Mouse (Mus musculus): ENCODE results near the gene B3gnt3. TPM values are rescaled to one million over a fixed set of nuclear protein-coding genes. Genes with fewer than 3 reads are reported as not detected.

The B3gnt3 gene
- polyA plus RNA-seq, 1 experiment from 2014 or later, result 0.38 TPM

DNA sequence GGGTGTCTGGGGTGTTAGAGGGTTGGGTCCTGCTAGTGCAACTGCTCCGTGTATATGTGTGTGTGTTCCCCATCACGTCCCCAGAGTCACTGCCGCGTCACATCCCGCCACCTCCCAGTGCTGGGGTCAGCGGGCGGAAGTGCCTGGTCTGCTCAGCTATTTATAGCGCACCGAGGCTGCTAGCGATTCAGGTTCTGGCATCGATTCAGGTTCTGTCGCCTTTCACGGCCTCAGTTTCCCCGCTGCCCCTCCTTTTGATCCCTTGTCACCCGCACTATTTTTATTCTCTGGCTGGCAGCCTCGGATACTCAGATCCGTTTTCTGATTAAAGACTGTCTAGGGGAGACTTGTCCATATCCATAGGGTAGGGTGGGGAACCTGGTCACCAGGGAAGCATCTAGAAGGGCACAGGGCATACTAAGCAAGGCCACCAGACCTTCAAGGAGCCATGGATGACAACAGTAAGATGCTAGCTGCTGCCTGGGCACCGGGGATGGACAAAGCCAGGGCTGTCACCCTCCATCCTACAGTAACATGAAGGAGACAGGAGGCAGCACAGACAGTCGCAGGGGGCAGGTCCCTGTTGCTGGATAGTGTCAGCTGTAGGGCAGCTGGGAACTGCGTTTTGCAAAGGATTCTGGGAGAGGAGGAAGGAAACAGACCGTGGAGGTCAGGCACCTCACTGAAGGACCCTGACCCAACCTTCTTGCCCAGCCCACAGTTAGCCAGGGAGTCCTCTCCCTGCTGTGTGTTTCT, 33.2 kb downstream of the B3gnt3 start:
- H3K27ac ChIP-seq (ENCODE audit: low read depth, low read length), result no peak overlapping the region
- no peak overlapping the region for H3K9ac ChIP-seq (ENCODE audit: low read length)

DNA sequence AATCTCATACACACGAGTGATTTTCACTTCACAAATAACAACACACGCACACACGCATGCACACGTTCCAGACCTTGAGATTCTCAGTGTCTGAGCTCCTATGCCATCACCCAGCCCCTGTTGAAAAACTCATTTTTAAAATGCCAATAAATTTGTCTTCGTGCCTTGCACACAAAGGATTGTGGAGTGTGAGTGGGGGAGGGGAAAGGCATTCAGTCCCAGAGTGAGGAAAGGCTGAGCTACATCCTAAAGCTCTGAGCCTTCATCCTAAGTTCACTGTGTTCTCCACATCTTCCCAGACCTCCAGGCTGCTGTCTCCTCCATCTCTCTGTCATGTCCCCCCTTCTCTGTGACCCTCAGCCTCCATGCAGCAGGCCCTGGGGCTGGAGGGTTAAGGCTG, 34.3 kb downstream of the B3gnt3 start:
- Histone ChIP-seq H3K4me2 (no peak overlapping the region), H3K9me3 (ENCODE audit: control insufficient read depth, low read length) (no peaks in the 10 kb centered on the region), H3K27me3 (ENCODE audit: control insufficient read depth, insufficient read depth, low read length) (peaks cover 6% of the 10 kb centered on the region; the same call in 1 of the 2 replicates), H3K4me1 (ENCODE audit: control insufficient read depth, insufficient read depth, low read length) (peaks cover 29% of the 10 kb centered on the region), H3K36me3 (ENCODE audit: control insufficient read depth, insufficient read depth, low read length) (no peaks in the 10 kb centered on the region), H3K9ac (ENCODE audit: low read length) (0 out of 2 replicates have a peak overlapping the region, but pooled peaks have one; percentile 24), H3K4me3 (ENCODE audit: low read depth, low read length) (no peak overlapping the region), H3K27ac (ENCODE audit: low read depth, low read length) (no peak overlapping the region)
- 51% methylated on average over 5 of the region's 5 CpGs for whole genome bisulfite sequencing
- no peak for ATAC-seq (ENCODE audit: low FRiP score)
- peak; percentile 88 for DNase-seq (ENCODE audit: low spot score, missing footprints)

More for the DNA sequence above, 33.2 kb downstream of the B3gnt3 start:
- WGBS, result 4% methylated on average over 21 of the region's 21 CpGs
- no peak for ATAC-seq (ENCODE audit: low FRiP score)
- peaks cover 29% of the 10 kb centered on the region for H3K4me1 ChIP-seq (ENCODE audit: control insufficient read depth, insufficient read depth, low read length)
- H3K4me3 ChIP-seq (ENCODE audit: low read depth, low read length), result no peak overlapping the region
- peaks cover 6% of the 10 kb centered on the region; the same call in 1 of the 2 replicates for H3K27me3 ChIP-seq (ENCODE audit: control insufficient read depth, insufficient read depth, low read length)
- no peak overlapping the region; the same call in 1 of the 2 replicates for H3K4me2 ChIP-seq
- H3K9me3 ChIP-seq (ENCODE audit: control insufficient read depth, low read length), result no peaks in the 10 kb centered on the region
- H3K36me3 ChIP-seq (ENCODE audit: control insufficient read depth, insufficient read depth, low read length), result no peaks in the 10 kb centered on the region
- peak; percentile 88 for DNase-seq (ENCODE audit: low spot score, missing footprints)

- no peak overlapping the region for H3K4me2 ChIP-seq
- H3K27me3 ChIP-seq (ENCODE audit: control insufficient read depth, insufficient read depth, low read length), result peaks cover 6% of the 10 kb centered on the region; the same call in 1 of the 2 replicates
- H3K27ac ChIP-seq (ENCODE audit: low read depth, low read length), result no peak overlapping the region
- H3K4me1 ChIP-seq (ENCODE audit: control insufficient read depth, insufficient read depth, low read length), result peaks cover 27% of the 10 kb centered on the region
- ATAC-seq (ENCODE audit: low FRiP score) (no peak), DNase-seq (ENCODE audit: low spot score, missing footprints) (peak; percentile 49)
- H3K9me3 ChIP-seq (ENCODE audit: control insufficient read depth, low read length), result no peaks in the 10 kb centered on the region
- H3K36me3 ChIP-seq (ENCODE audit: control insufficient read depth, insufficient read depth, low read length), result no peaks in the 10 kb centered on the region
- H3K4me3 ChIP-seq (ENCODE audit: low read depth, low read length), result no peak overlapping the region
- WGBS, result 30% methylated on average over 1 of the region's 1 CpGs
- no peak overlapping the region for H3K9ac ChIP-seq (ENCODE audit: low read length)
These were observed 34.7 kb downstream of the B3gnt3 start for GRCm38 (mm10) chr8:71666855-71667254.

- Histone ChIP-seq H3K36me3 (ENCODE audit: control insufficient read depth, insufficient read depth, low read length) (no peaks in the 10 kb centered on the region), H3K9ac (ENCODE audit: low read length) (peak overlapping the region; percentile 2; the same call in 1 of the 2 replicates), H3K4me1 (ENCODE audit: control insufficient read depth, insufficient read depth, low read length) (peaks cover 20% of the 10 kb centered on the region), H3K9me3 (ENCODE audit: control insufficient read depth, low read length) (no peaks in the 10 kb centered on the region), H3K4me2 (peak overlapping the region; percentile 37), H3K4me3 (ENCODE audit: low read depth, low read length) (peak overlapping the region; percentile 13), H3K27ac (ENCODE audit: low read depth, low read length) (no peak overlapping the region), H3K27me3 (ENCODE audit: control insufficient read depth, insufficient read depth, low read length) (peaks cover 10% of the 10 kb centered on the region; the same call in 1 of the 2 replicates)
- WGBS, result 4% methylated on average over 22 of the region's 22 CpGs
- DNase-seq (ENCODE audit: low spot score, missing footprints) (peak; percentile 98), ATAC-seq (ENCODE audit: low FRiP score) (peak; percentile 77)
These were observed 36.1 kb downstream of the B3gnt3 start for GRCm38 (mm10) chr8:71665331-71666130.

DNA sequence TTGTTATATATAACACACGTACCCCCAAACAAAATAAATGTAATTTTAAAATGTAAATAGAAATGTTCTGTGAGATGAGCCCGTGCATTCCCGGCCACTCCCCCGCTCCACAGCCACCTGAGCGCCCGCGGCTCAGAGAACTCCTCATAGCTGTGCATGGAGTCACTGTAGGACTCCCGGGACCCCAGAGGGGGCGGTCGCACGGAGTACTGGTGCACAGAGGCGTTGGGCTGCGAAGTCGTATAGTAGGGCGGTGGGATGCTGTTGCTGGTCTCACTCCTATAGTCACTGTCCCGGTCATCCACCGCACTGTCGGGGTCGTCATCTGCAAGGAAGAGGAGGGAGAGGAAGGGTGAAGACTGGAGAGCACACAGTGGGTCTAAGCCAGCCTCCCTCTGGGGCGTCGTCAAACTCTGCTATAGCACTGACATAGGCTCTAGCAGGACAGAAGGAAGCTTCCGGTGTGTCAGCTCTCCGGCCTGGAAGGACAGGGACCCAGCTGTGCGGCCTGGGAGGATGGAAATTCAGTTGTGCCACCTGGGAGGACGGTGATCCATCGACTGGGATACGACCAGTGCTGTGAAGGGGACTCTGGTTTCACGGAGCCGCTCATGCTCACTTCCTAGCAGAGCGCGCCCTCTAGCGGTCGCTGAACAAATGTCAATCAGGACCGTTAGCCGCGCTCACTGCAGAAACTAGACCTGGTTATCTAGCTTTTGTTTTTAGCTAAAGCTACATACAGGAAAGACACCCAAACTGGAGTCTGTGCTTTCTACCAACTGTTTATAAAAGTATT, 41.1 kb downstream of the B3gnt3 start:
- Histone ChIP-seq H3K27me3 (ENCODE audit: control insufficient read depth, insufficient read depth, low read length) (peaks cover 38% of the 10 kb centered on the region), H3K36me3 (ENCODE audit: control insufficient read depth, insufficient read depth, low read length) (no peaks in the 10 kb centered on the region), H3K9me3 (ENCODE audit: control insufficient read depth, low read length) (no peaks in the 10 kb centered on the region), H3K27ac (ENCODE audit: low read depth, low read length) (no peak overlapping the region), H3K4me1 (ENCODE audit: control insufficient read depth, insufficient read depth, low read length) (peaks cover 6% of the 10 kb centered on the region), H3K4me2 (no peak overlapping the region), H3K4me3 (ENCODE audit: low read depth, low read length) (no peak overlapping the region), H3K9ac (ENCODE audit: low read length) (no peak overlapping the region)
- DNase-seq (ENCODE audit: low spot score, missing footprints), result peak; percentile 97
- WGBS, result 9% methylated on average over 36 of the region's 36 CpGs
- peak; percentile 47 for ATAC-seq (ENCODE audit: low FRiP score)

- H3K4me2 ChIP-seq, result no peak overlapping the region
- H3K9ac ChIP-seq (ENCODE audit: low read length), result no peak overlapping the region
- ATAC-seq (ENCODE audit: low FRiP score) (no peak), DNase-seq (ENCODE audit: low spot score, missing footprints) (peak; percentile 70)
- peaks cover 46% of the 10 kb centered on the region for H3K27me3 ChIP-seq (ENCODE audit: control insufficient read depth, insufficient read depth, low read length)
- H3K27ac ChIP-seq (ENCODE audit: low read depth, low read length), result no peak overlapping the region
- no peaks in the 10 kb centered on the region for H3K36me3 ChIP-seq (ENCODE audit: control insufficient read depth, insufficient read depth, low read length)
- H3K9me3 ChIP-seq (ENCODE audit: control insufficient read depth, low read length), result no peaks in the 10 kb centered on the region
- H3K4me3 ChIP-seq (ENCODE audit: low read depth, low read length), result no peak overlapping the region
- 64% methylated on average over 1 of the region's 1 CpGs for WGBS
- H3K4me1 ChIP-seq (ENCODE audit: control insufficient read depth, insufficient read depth, low read length), result no peaks in the 10 kb centered on the region
These were observed 41.8 kb downstream of the B3gnt3 start for GRCm38 (mm10) chr8:71659751-71660150.

- H3K27me3 ChIP-seq (ENCODE audit: control insufficient read depth, insufficient read depth, low read length), result peaks cover 53% of the 10 kb centered on the region
- no peak overlapping the region for H3K9ac ChIP-seq (ENCODE audit: low read length)
- H3K36me3 ChIP-seq (ENCODE audit: control insufficient read depth, insufficient read depth, low read length), result no peaks in the 10 kb centered on the region
- H3K27ac ChIP-seq (ENCODE audit: low read depth, low read length), result no peak overlapping the region
- no peaks in the 10 kb centered on the region for H3K9me3 ChIP-seq (ENCODE audit: control insufficient read depth, low read length)
- ATAC-seq (ENCODE audit: low FRiP score) (no peak), DNase-seq (ENCODE audit: low spot score, missing footprints) (peak; percentile 81)
- no peak overlapping the region for H3K4me3 ChIP-seq (ENCODE audit: low read depth, low read length)
- no peaks in the 10 kb centered on the region for H3K4me1 ChIP-seq (ENCODE audit: control insufficient read depth, insufficient read depth, low read length)
- H3K4me2 ChIP-seq, result no peak overlapping the region
- 35% methylated on average over 17 of the region's 17 CpGs for whole genome bisulfite sequencing
These were observed 43.0 kb downstream of the B3gnt3 start for GRCm38 (mm10) chr8:71658515-71659049.

- ATAC-seq (ENCODE audit: low FRiP score) (no peak), DNase-seq (ENCODE audit: low spot score, missing footprints) (peak; percentile 72)
- 19% methylated on average over 8 of the region's 9 CpGs for WGBS
- H3K4me2 ChIP-seq, result no peak overlapping the region
- no peak overlapping the region for H3K4me3 ChIP-seq (ENCODE audit: low read depth, low read length)
- no peak overlapping the region for H3K9ac ChIP-seq (ENCODE audit: low read length)
- H3K27me3 ChIP-seq (ENCODE audit: control insufficient read depth, insufficient read depth, low read length), result peaks cover 53% of the 10 kb centered on the region
- H3K9me3 ChIP-seq (ENCODE audit: control insufficient read depth, low read length), result no peaks in the 10 kb centered on the region
- no peaks in the 10 kb centered on the region for H3K36me3 ChIP-seq (ENCODE audit: control insufficient read depth, insufficient read depth, low read length)
- H3K27ac ChIP-seq (ENCODE audit: low read depth, low read length), result no peak overlapping the region
- H3K4me1 ChIP-seq (ENCODE audit: control insufficient read depth, insufficient read depth, low read length), result no peaks in the 10 kb centered on the region
These were observed 43.8 kb downstream of the B3gnt3 start for GRCm38 (mm10) chr8:71657816-71658215.
